Mouse (Mus musculus): ENCODE measurements around the gene Fcgr4.

GRCm38 (mm10) chr1:171018737-171019136 lies at the start of gene Fcgr4:
- TF ChIP-seq CTCF (IDR thresholded peaks at IDR 0.05; ENCODE audit: low read depth): no peak
- no peak for TF ChIP-seq EP300 (IDR thresholded peaks at IDR 0.05; ENCODE audit: low read depth)
